In genomic region chr12:24634648-24635047, GRCm38 (mm10) we compare ENCODE assay signal across 25 mouse cellular contexts. TPM values are rescaled to one million over a fixed set of nuclear protein-coding genes. Genes with fewer than 3 reads are reported as not detected.
DNase-seq lines count a peak whose midpoint lies in the region; ATAC-seq and TF ChIP-seq lines count a peak whose summit lies in the region.
"Had no signal": no experiment of that assay in that cellular context is flagged by ENCODE, and none has a peak within 500 bp of the region (broad histone marks: within the 10 kb centered on the region; RNA-seq: fewer than 3 reads in every experiment).

No protein-coding gene starts in this region.

- H3K27ac ChIP-seq in heart, embryonic 15.5 days = peak overlapping the region; percentile 71; the same call in 1 of the 2 replicates
- H3K27ac ChIP-seq in heart, embryonic 11.5 days (ENCODE audit: low read depth, low read length) = no peak overlapping the region
- H3K27ac ChIP-seq in liver, embryonic 12.5 days = peak overlapping the region; percentile 84
- no peak overlapping the region for H3K27ac ChIP-seq in liver, embryonic 11.5 days (ENCODE audit: low read depth, low read length)
- peak overlapping the region; percentile 48; the same call in 1 of the 2 replicates for H3K27ac ChIP-seq in brown adipose tissue, adult 24 weeks (replicated peaks; ENCODE audit: low read depth, low read length)
- H3K27ac ChIP-seq in liver, postnatal 0 days (ENCODE audit: low read depth) = peak overlapping the region; percentile 75; the same call in 1 of the 2 replicates
- no peak overlapping the region for H3K27ac ChIP-seq in limb, embryonic 10.5 days
- H3K27ac ChIP-seq: hindbrain, embryonic 12.5 days; kidney, postnatal 0 days; midbrain, embryonic 12.5 days; neural tube, embryonic 13.5 days; stomach, postnatal 0 days had no signal

- ATAC-seq in heart, embryonic 15.5 days (replicated peaks; ENCODE audit: insufficient number of reproducible peaks, insufficient read depth, low FRiP score, low read depth) = no peak
- ATAC-seq in heart, embryonic 11.5 days (replicated peaks; ENCODE audit: insufficient number of reproducible peaks, low FRiP score, low TSS enrichment) = no peak
- ATAC-seq in liver, embryonic 12.5 days = no peak
- ATAC-seq in liver, embryonic 11.5 days (replicated peaks; ENCODE audit: low FRiP score) = no peak
- no peak for ATAC-seq in liver, postnatal 0 days
- ATAC-seq: forebrain, embryonic 14.5 days; intestine, embryonic 16.5 days had no signal

- no peaks in the 10 kb centered on the region for H3K9me3 ChIP-seq in heart, embryonic 15.5 days (replicated peaks)
- no peaks in the 10 kb centered on the region for H3K9me3 ChIP-seq in heart, embryonic 11.5 days (replicated peaks; ENCODE audit: control insufficient read depth, low read length)
- H3K9me3 ChIP-seq in liver, embryonic 12.5 days (replicated peaks) = no peaks in the 10 kb centered on the region
- no peaks in the 10 kb centered on the region for H3K9me3 ChIP-seq in liver, embryonic 11.5 days (ENCODE audit: control insufficient read depth, low read length)
- no peaks in the 10 kb centered on the region for H3K9me3 ChIP-seq in liver, postnatal 0 days (ENCODE audit: low read length)
- no peaks in the 10 kb centered on the region for H3K9me3 ChIP-seq in limb, embryonic 10.5 days (replicated peaks)
- H3K9me3 ChIP-seq: hindbrain, embryonic 12.5 days; midbrain, embryonic 12.5 days; neural tube, embryonic 13.5 days had no signal

- no peak for TF ChIP-seq EP300 in liver, postnatal 0 days (IDR thresholded peaks at IDR 0.05; ENCODE audit: low read depth)

- 98% methylated on average over 3 of the region's 3 CpGs for WGBS in heart, embryonic 15.5 days
- WGBS in heart, embryonic 11.5 days (ENCODE audit: insufficient replicate concordance) = 85% methylated on average over 3 of the region's 3 CpGs
- WGBS in liver, embryonic 12.5 days (ENCODE audit: insufficient replicate concordance) = 69% methylated on average over 3 of the region's 3 CpGs
- WGBS in liver, embryonic 11.5 days = 89% methylated on average over 3 of the region's 3 CpGs
- WGBS in liver, postnatal 0 days (ENCODE audit: insufficient replicate concordance) = 76% methylated on average over 3 of the region's 3 CpGs
- 86% methylated on average over 3 of the region's 3 CpGs for WGBS in limb, embryonic 10.5 days

- no peak for TF ChIP-seq CTCF in liver, postnatal 0 days (IDR thresholded peaks at IDR 0.05; ENCODE audit: low read depth)

- H3K4me3 ChIP-seq in heart, embryonic 15.5 days = no peak overlapping the region
- no peak overlapping the region for H3K4me3 ChIP-seq in heart, embryonic 11.5 days (ENCODE audit: low read depth, low read length)
- no peak overlapping the region for H3K4me3 ChIP-seq in liver, embryonic 12.5 days
- no peak overlapping the region for H3K4me3 ChIP-seq in liver, embryonic 11.5 days (ENCODE audit: low read depth, low read length)
- no peak overlapping the region for H3K4me3 ChIP-seq in brown adipose tissue, adult 24 weeks (ENCODE audit: insufficient read depth, low read depth, low read length)
- H3K4me3 ChIP-seq in liver, postnatal 0 days (ENCODE audit: low read depth, low read length) = no peak overlapping the region
- H3K4me3 ChIP-seq in limb, embryonic 10.5 days = no peak overlapping the region
- H3K4me3 ChIP-seq: hindbrain, embryonic 12.5 days; midbrain, embryonic 12.5 days; neural tube, embryonic 13.5 days had no signal

- peaks cover 17% of the 10 kb centered on the region for H3K4me1 ChIP-seq in heart, embryonic 15.5 days (replicated peaks)
- H3K4me1 ChIP-seq in heart, embryonic 11.5 days (ENCODE audit: control insufficient read depth, insufficient read depth, low read length) = peaks cover 13% of the 10 kb centered on the region
- peaks cover 66% of the 10 kb centered on the region for H3K4me1 ChIP-seq in liver, embryonic 12.5 days
- peaks cover 15% of the 10 kb centered on the region for H3K4me1 ChIP-seq in liver, embryonic 11.5 days (replicated peaks; ENCODE audit: control insufficient read depth, insufficient read depth, low read length)
- peaks cover 11% of the 10 kb centered on the region for H3K4me1 ChIP-seq in brown adipose tissue, adult 24 weeks (ENCODE audit: control insufficient read depth, insufficient read depth, insufficient read length, low read length)
- H3K4me1 ChIP-seq in liver, postnatal 0 days (ENCODE audit: insufficient read depth) = peaks cover 30% of the 10 kb centered on the region
- peaks cover 8% of the 10 kb centered on the region for H3K4me1 ChIP-seq in limb, embryonic 10.5 days
- H3K4me1 ChIP-seq: midbrain, embryonic 12.5 days; neural tube, embryonic 13.5 days had no signal

- no peak overlapping the region for H3K9ac ChIP-seq in heart, embryonic 15.5 days
- H3K9ac ChIP-seq in heart, embryonic 11.5 days (ENCODE audit: low read depth, low read length) = no peak overlapping the region
- H3K9ac ChIP-seq in liver, embryonic 12.5 days = no peak overlapping the region
- H3K9ac ChIP-seq in liver, embryonic 11.5 days (ENCODE audit: low read depth, low read length) = no peak overlapping the region
- no peak overlapping the region for H3K9ac ChIP-seq in liver, postnatal 0 days (replicated peaks)
- H3K9ac ChIP-seq: hindbrain, embryonic 12.5 days; lung, embryonic 14.5 days; midbrain, embryonic 12.5 days; neural tube, embryonic 13.5 days had no signal

- H3K4me2 ChIP-seq in heart, embryonic 15.5 days = no peak overlapping the region
- no peak overlapping the region for H3K4me2 ChIP-seq in heart, embryonic 11.5 days
- no peak overlapping the region for H3K4me2 ChIP-seq in liver, embryonic 12.5 days
- H3K4me2 ChIP-seq in liver, embryonic 11.5 days = no peak overlapping the region
- no peak overlapping the region for H3K4me2 ChIP-seq in liver, postnatal 0 days (ENCODE audit: low read depth, low read length)
- H3K4me2 ChIP-seq: hindbrain, embryonic 12.5 days; lung, embryonic 14.5 days; midbrain, embryonic 12.5 days; neural tube, embryonic 13.5 days had no signal

- no peak for DNase-seq in liver, embryonic 11.5 days (ENCODE audit: low spot score)
- DNase-seq in liver, postnatal 0 days = no peak
- no peak for DNase-seq in limb, embryonic 10.5 days (ENCODE audit: low spot score)
- no peak for DNase-seq in urinary bladder, postnatal 14 days (ENCODE audit: low spot score)
- DNase-seq: adrenal gland, adult 2 months; adrenal gland, postnatal 36 days; B cell, adult 2 months; cerebellum, adult 2 months; cerebellum, postnatal 36 days; kidney, adult 8-10 months; lung, embryonic 14.5 days; right cerebral cortex, postnatal 4 days; thymus, adult 18-20 months; thymus, postnatal 36 days had no signal

- H3K27me3 ChIP-seq in heart, embryonic 15.5 days = no peaks in the 10 kb centered on the region
- no peaks in the 10 kb centered on the region for H3K27me3 ChIP-seq in heart, embryonic 11.5 days (ENCODE audit: control insufficient read depth, insufficient read depth, low read length)
- H3K27me3 ChIP-seq in liver, embryonic 12.5 days (replicated peaks) = no peaks in the 10 kb centered on the region
- no peaks in the 10 kb centered on the region for H3K27me3 ChIP-seq in liver, embryonic 11.5 days (replicated peaks; ENCODE audit: control insufficient read depth, insufficient read depth, low read length)
- H3K27me3 ChIP-seq in liver, postnatal 0 days (ENCODE audit: insufficient read depth, low read length) = no peaks in the 10 kb centered on the region
- no peaks in the 10 kb centered on the region for H3K27me3 ChIP-seq in limb, embryonic 10.5 days (ENCODE audit: low read depth, poor library complexity, severe bottlenecking)
- H3K27me3 ChIP-seq: hindbrain, embryonic 12.5 days; midbrain, embryonic 12.5 days; neural tube, embryonic 13.5 days had no signal

- no peaks in the 10 kb centered on the region for H3K36me3 ChIP-seq in heart, embryonic 15.5 days
- H3K36me3 ChIP-seq in heart, embryonic 11.5 days (ENCODE audit: control insufficient read depth, insufficient read depth, low read length) = no peaks in the 10 kb centered on the region
- no peaks in the 10 kb centered on the region for H3K36me3 ChIP-seq in liver, embryonic 12.5 days
- no peaks in the 10 kb centered on the region for H3K36me3 ChIP-seq in liver, embryonic 11.5 days (ENCODE audit: control insufficient read depth, insufficient read depth, low read length)
- H3K36me3 ChIP-seq in liver, postnatal 0 days (replicated peaks; ENCODE audit: insufficient read depth, low read length) = no peaks in the 10 kb centered on the region
- no peaks in the 10 kb centered on the region for H3K36me3 ChIP-seq in limb, embryonic 10.5 days
- H3K36me3 ChIP-seq: hindbrain, embryonic 12.5 days; midbrain, embryonic 12.5 days; neural tube, embryonic 13.5 days had no signal

RNA-seq across cellular contexts. Expression of gene Klf11, which starts 16.4 kb away (rescaled TPM):
- 17.7 and 18.4 TPM in 2 replicates for polyA plus RNA-seq in heart, embryonic 15.5 days (2015; fragmentation: Nextera tagmentation; extraction: Ambion mirVana)
- polyA plus RNA-seq in heart, embryonic 11.5 days (2014; fragmentation: Nextera tagmentation; extraction: Ambion mirVana) = 12.2 and 15.3 TPM in 2 replicates
- 9.2 and 10.6 TPM in 2 replicates for polyA plus RNA-seq in liver, embryonic 12.5 days (2016; fragmentation: Nextera tagmentation; extraction: Ambion mirVana)
- polyA plus RNA-seq in liver, embryonic 11.5 days (2014; fragmentation: Nextera tagmentation; extraction: Ambion mirVana) = 8.7 and 12.1 TPM in 2 replicates
- 6.0 and 7.7 TPM in 2 replicates for polyA plus RNA-seq in brown adipose tissue, adult 24 weeks (2012; ENCODE audit: insufficient read depth, insufficient read length, missing spikeins)
- polyA plus RNA-seq in liver, postnatal 0 days (2015; fragmentation: Nextera tagmentation; extraction: Ambion mirVana) = 4.0 and 5.3 TPM in 2 replicates
- 8.4 and 9.5 TPM in 2 replicates for polyA plus RNA-seq in limb, embryonic 10.5 days (2016; fragmentation: Nextera tagmentation; extraction: Ambion mirVana)

RNA-seq across cellular contexts. Expression of gene Cys1, which starts 47.0 kb away (rescaled TPM):
- 1.4 TPM in 2 replicates for polyA plus RNA-seq in heart, embryonic 15.5 days (2015; fragmentation: Nextera tagmentation; extraction: Ambion mirVana)
- polyA plus RNA-seq in heart, embryonic 11.5 days (2014; fragmentation: Nextera tagmentation; extraction: Ambion mirVana) = 0.66 TPM in 2 replicates
- polyA plus RNA-seq in liver, embryonic 12.5 days (2016; fragmentation: Nextera tagmentation; extraction: Ambion mirVana) = 0.56 and 1.0 TPM in 2 replicates
- polyA plus RNA-seq in liver, embryonic 11.5 days (2014; fragmentation: Nextera tagmentation; extraction: Ambion mirVana) = 0.49 and 1.1 TPM in 2 replicates
- polyA plus RNA-seq in brown adipose tissue, adult 24 weeks (2012; ENCODE audit: insufficient read depth, insufficient read length, missing spikeins) = 1.6 and 2.7 TPM in 2 replicates
- 0.31 and 0.50 TPM in 2 replicates for polyA plus RNA-seq in liver, postnatal 0 days (2015; fragmentation: Nextera tagmentation; extraction: Ambion mirVana)
- 0.21 TPM in 1 of 2 replicates, not detected in the other for polyA plus RNA-seq in limb, embryonic 10.5 days (2016; fragmentation: Nextera tagmentation; extraction: Ambion mirVana)

Comparison
In these comparisons a context has a peak if more than half of its experiments do, and no peak if none do; other contexts are left out.
1. H3K27ac ChIP-seq: peak in heart, embryonic 15.5 days (single experiment), liver, embryonic 12.5 days (single experiment), brown adipose tissue, adult 24 weeks (single experiment) and liver, postnatal 0 days (single experiment); none in heart, embryonic 11.5 days (single experiment), liver, embryonic 11.5 days (single experiment) and limb, embryonic 10.5 days (single experiment).